Mouse (Mus musculus) midbrain, embryonic 12.5 days (tissue): Measurements from ENCODE around the gene Ces3a. TPM values are rescaled to one million over a fixed set of nuclear protein-coding genes. Genes with fewer than 3 reads are reported as not detected.

Source experiments
- ATAC-seq: fragments of 200-750 bp; cut with Nextera tagmentation; 2 replicates; pipeline ENCODE4 v1.8.0; 2017; ENCODE audit warnings: low read depth, moderate TSS enrichment, moderate library complexity; ENCODE audit not compliant: low FRiP score
- H3K27ac ChIP-seq: fragments of 300-500 bp; sonication (generic); replicated peaks from 2 replicates; pipeline ENCODE4 v1.5.1; 2016; ENCODE audit warnings: mild to moderate bottlenecking
- H3K27me3 ChIP-seq: fragments of 300-500 bp; sonication (generic); 2 replicates; pipeline ENCODE4 v1.6.1; 2016; ENCODE audit warnings: mild to moderate bottlenecking
- H3K36me3 ChIP-seq: fragments of 300-500 bp; sonication (generic); 2 replicates; pipeline ENCODE4 v1.6.1; 2016
- H3K4me1 ChIP-seq: fragments of 300-500 bp; sonication (generic); 2 replicates; pipeline ENCODE4 v1.6.1; 2016
- H3K4me2 ChIP-seq: fragments of 300-500 bp; sonication (generic); replicated peaks from 2 replicates; pipeline ENCODE4 v1.6.1; 2016; ENCODE audit warnings: mild to moderate bottlenecking, moderate library complexity
- H3K4me3 ChIP-seq: fragments of 300-500 bp; sonication (generic); 2 replicates; pipeline ENCODE4 v1.5.1; 2016; ENCODE audit warnings: mild to moderate bottlenecking
- H3K9ac ChIP-seq: fragments of 300-500 bp; sonication (generic); replicated peaks from 2 replicates; pipeline ENCODE4 v1.6.1; 2016; ENCODE audit warnings: mild to moderate bottlenecking, moderate library complexity
- H3K9me3 ChIP-seq: fragments of 300-500 bp; sonication (generic); 2 replicates; pipeline ENCODE4 v1.6.1; 2016; ENCODE audit warnings: mild to moderate bottlenecking
- WGBS: fragments of 180-500 bp; shearing (Covaris S2); methylation state at CpG from one replicate; pipeline ENCODE4 v1.1.7; 2016; 5-methylcytosine and 5-hydroxymethylcytosine counted together
- polyA plus RNA-seq: library from polyadenylated mRNA; unstranded; fragments of >200 nt; fragmentation: Nextera tagmentation; extraction: Ambion mirVana; gene quantifications from 2 replicates; pipeline ENCODE4 v1.2.1, GENCODE M21; 2016

Ces3a gene
- polyA plus RNA-seq: not detected in 2 replicates

DNA sequence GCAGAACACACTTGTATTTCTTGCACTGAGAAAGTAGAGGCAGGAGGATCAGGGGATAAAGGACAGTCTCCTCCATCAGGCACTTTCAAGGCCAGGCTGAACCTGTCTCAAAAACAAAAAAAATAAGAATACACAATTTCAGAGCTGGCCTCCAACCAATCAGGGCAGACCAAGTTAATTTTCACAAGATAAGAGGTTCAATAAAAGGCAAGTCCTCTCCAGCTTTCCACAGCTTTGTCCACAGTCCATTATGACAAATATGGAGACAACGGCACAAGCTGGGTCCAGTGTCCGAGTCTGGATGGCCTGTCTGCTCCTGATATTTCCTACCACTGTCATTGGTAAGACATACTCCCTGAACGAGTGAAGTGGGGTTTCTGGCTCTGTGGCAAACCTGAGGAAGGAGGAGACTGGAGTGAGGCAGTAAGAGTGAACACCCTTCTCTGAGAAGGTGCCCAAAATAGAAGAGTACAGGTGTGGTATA, at the start of gene Ces3a:
Ces3a (plus strand) TSS at position 231 of the 484 bp plus-strand sequence.
- WGBS: 81% methylated on average over 3 of the region's 3 CpGs
- no peak within 1 kb of the TSS for H3K4me3 ChIP-seq
- no peak within 1 kb of the TSS for H3K27ac ChIP-seq
- no peak for ATAC-seq
- H3K27me3 ChIP-seq: no peaks in the 10 kb centered on the region
- no peak within 1 kb of the TSS for H3K4me2 ChIP-seq
- no peaks in the 10 kb centered on the region for H3K9me3 ChIP-seq
- H3K9ac ChIP-seq: no peak within 1 kb of the TSS
- no peaks in the 10 kb centered on the region for H3K4me1 ChIP-seq
- H3K36me3 ChIP-seq: no peaks in the 10 kb centered on the region

DNA sequence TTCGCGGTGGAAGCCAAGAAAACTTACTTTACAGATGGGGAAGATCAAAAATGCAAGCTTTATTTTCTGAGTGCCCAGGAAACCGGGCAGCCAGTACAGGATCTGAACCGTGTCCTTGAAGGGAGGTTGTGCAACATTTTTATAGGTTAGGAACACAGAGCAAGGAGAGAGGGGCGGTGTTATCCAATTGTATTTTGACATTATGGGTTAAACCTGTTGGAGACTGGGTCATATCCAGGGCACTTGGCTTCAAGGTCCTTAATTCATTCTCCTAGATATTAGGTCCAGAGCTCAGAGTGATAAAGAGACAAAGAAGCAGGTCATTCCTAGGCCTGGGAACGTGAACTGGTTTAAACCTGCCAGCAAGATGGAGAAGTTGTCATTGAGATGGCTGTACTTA, 49.2 kb upstream of the Ces3a start:
- H3K27ac ChIP-seq: no peak overlapping the region
- H3K4me1 ChIP-seq: no peaks in the 10 kb centered on the region
- no peaks in the 10 kb centered on the region for H3K9me3 ChIP-seq
- H3K36me3 ChIP-seq: no peaks in the 10 kb centered on the region
- H3K9ac ChIP-seq: no peak overlapping the region
- no peak overlapping the region for H3K4me3 ChIP-seq
- H3K27me3 ChIP-seq: no peaks in the 10 kb centered on the region
- 83% methylated on average over 6 of the region's 6 CpGs for WGBS
- H3K4me2 ChIP-seq: no peak overlapping the region
- no peak for ATAC-seq

DNA sequence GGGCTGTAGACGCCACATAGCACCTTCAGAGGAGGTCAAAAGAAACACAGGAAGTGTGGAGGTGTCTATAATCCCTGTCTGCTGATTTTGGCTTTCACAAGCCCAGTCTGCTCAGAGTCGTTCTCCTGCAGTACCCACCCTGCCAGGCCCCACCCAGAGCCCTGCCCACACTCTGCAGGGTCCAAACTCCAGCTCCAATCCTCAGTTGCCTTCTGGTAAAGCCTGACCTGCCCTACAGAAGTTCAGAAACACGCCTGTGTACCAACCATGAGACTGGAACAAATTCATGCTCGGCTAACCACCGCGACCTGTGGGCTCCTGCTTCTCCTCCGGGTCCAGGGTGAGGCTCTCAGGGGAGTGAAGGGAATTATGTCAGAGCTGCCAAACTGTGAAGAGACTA, 47.8 kb upstream of the Ces3a start, which contains the start of gene Ces2h:
Ces2h (plus strand) TSS at position 268 of the 400 bp plus-strand sequence.
- ATAC-seq: no peak
- Histone ChIP-seq H3K9ac (no peak within 1 kb of the TSS), H3K9me3 (no peaks in the 10 kb centered on the region), H3K36me3 (no peaks in the 10 kb centered on the region), H3K27me3 (no peaks in the 10 kb centered on the region), H3K4me3 (no peak within 1 kb of the TSS), H3K4me1 (no peaks in the 10 kb centered on the region), H3K4me2 (no peak within 1 kb of the TSS), H3K27ac (no peak within 1 kb of the TSS)
- 85% methylated on average over 7 of the region's 7 CpGs for WGBS

GRCm38 (mm10) chr8:105010000-105010399, 38.4 kb upstream of the Ces3a start:
- 85% methylated on average over 2 of the region's 2 CpGs for WGBS
- H3K27me3 ChIP-seq: no peaks in the 10 kb centered on the region
- ATAC-seq: no peak
- H3K4me3 ChIP-seq: no peak overlapping the region
- no peak overlapping the region for H3K4me2 ChIP-seq
- no peaks in the 10 kb centered on the region for H3K9me3 ChIP-seq
- H3K27ac ChIP-seq: no peak overlapping the region
- no peaks in the 10 kb centered on the region for H3K36me3 ChIP-seq
- no peaks in the 10 kb centered on the region for H3K4me1 ChIP-seq
- H3K9ac ChIP-seq: no peak overlapping the region

DNA sequence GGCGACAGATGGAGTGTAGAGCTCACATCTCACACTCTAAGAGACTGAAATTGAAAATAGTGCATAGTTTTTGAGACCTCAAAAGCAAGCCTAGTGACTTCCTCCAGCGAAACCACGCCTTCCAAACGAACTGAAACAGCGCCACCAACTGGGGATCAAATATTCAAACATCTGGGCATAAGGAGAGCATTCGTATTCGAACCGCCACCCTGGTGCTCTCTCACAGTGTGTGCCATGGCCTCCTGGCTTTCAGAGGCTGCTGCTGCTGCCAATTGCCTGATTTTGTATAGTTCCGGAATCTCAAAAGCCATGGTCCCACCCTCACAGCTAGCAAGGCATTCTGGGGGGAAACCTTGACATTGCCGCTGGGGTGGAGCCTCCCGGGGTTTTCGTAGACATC, 37.3 kb upstream of the Ces3a start:
- 78% methylated on average over 12 of the region's 12 CpGs for WGBS

GRCm38 (mm10) chr8:105014391-105014790, 34.0 kb upstream of the Ces3a start:
- no peak for ATAC-seq
- Histone ChIP-seq H3K4me1 (no peaks in the 10 kb centered on the region), H3K9me3 (no peaks in the 10 kb centered on the region), H3K36me3 (no peaks in the 10 kb centered on the region), H3K27me3 (no peaks in the 10 kb centered on the region), H3K4me3 (no peak overlapping the region), H3K9ac (no peak overlapping the region), H3K27ac (no peak overlapping the region), H3K4me2 (no peak overlapping the region)
- WGBS: 92% methylated on average over 5 of the region's 5 CpGs

More for the DNA sequence above, 37.3 kb upstream of the Ces3a start:
- Histone ChIP-seq H3K4me3 (no peak overlapping the region), H3K9ac (no peak overlapping the region), H3K4me2 (no peak overlapping the region), H3K4me1 (no peaks in the 10 kb centered on the region), H3K27me3 (no peaks in the 10 kb centered on the region), H3K36me3 (no peaks in the 10 kb centered on the region), H3K9me3 (no peaks in the 10 kb centered on the region), H3K27ac (no peak overlapping the region)
- ATAC-seq: no peak

GRCm38 (mm10) chr8:105021954-105022353, 26.4 kb upstream of the Ces3a start:
- Histone ChIP-seq H3K4me2 (no peak overlapping the region), H3K4me1 (no peaks in the 10 kb centered on the region), H3K9me3 (no peaks in the 10 kb centered on the region), H3K9ac (no peak overlapping the region), H3K27me3 (no peaks in the 10 kb centered on the region), H3K4me3 (no peak overlapping the region), H3K27ac (no peak overlapping the region), H3K36me3 (no peaks in the 10 kb centered on the region)
- no peak for ATAC-seq
- 85% methylated on average over 1 of the region's 1 CpGs for WGBS

- H3K4me3 ChIP-seq: no peak overlapping the region
- no peak for ATAC-seq
- H3K36me3 ChIP-seq: no peaks in the 10 kb centered on the region
- H3K9me3 ChIP-seq: no peaks in the 10 kb centered on the region
- H3K4me2 ChIP-seq: no peak overlapping the region
- no peak overlapping the region for H3K9ac ChIP-seq
- H3K4me1 ChIP-seq: no peaks in the 10 kb centered on the region
- no peaks in the 10 kb centered on the region for H3K27me3 ChIP-seq
- H3K27ac ChIP-seq: no peak overlapping the region
- WGBS: 62% methylated on average over 1 of the region's 1 CpGs
These were observed 25.3 kb upstream of the Ces3a start for GRCm38 (mm10) chr8:105023087-105023486.

GRCm38 (mm10) chr8:105025050-105025449, 23.4 kb upstream of the Ces3a start:
- no peaks in the 10 kb centered on the region for H3K4me1 ChIP-seq
- no peaks in the 10 kb centered on the region for H3K27me3 ChIP-seq
- no peaks in the 10 kb centered on the region for H3K36me3 ChIP-seq
- 68% methylated on average over 2 of the region's 2 CpGs for WGBS
- ATAC-seq: no peak
- H3K4me3 ChIP-seq: no peak overlapping the region
- H3K9ac ChIP-seq: no peak overlapping the region
- H3K27ac ChIP-seq: no peak overlapping the region
- no peaks in the 10 kb centered on the region for H3K9me3 ChIP-seq
- H3K4me2 ChIP-seq: no peak overlapping the region

DNA sequence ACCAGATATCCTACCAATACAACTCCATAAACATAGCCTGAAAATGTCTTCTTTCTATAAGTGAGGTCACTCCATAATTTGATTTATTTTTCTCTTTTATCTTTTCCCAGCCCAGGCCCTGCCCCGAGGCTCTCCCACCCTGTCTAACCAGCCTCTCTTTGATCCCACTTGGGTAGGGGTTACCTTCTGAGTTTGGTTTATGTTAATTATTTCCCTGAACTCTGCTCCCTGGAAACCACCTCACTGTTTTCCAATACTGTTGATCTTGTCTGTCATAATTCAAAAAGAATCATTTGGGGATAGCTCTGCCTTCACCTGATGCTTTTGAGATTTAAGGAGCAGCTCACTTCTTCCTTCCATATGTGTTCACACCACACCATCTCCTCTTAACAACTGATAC, 4.9 kb upstream of the Ces3a start:
- 79% methylated on average over 1 of the region's 1 CpGs for WGBS
- ATAC-seq: no peak
- no peaks in the 10 kb centered on the region for H3K27me3 ChIP-seq
- no peaks in the 10 kb centered on the region for H3K9me3 ChIP-seq
- H3K9ac ChIP-seq: no peak overlapping the region
- no peaks in the 10 kb centered on the region for H3K36me3 ChIP-seq
- H3K27ac ChIP-seq: no peak overlapping the region
- H3K4me2 ChIP-seq: no peak overlapping the region
- no peak overlapping the region for H3K4me3 ChIP-seq
- no peaks in the 10 kb centered on the region for H3K4me1 ChIP-seq

GRCm38 (mm10) chr8:105045824-105046401, 2.5 kb upstream of the Ces3a start:
- H3K36me3 ChIP-seq: no peaks in the 10 kb centered on the region
- H3K4me2 ChIP-seq: no peak overlapping the region
- no peak overlapping the region for H3K27ac ChIP-seq
- ATAC-seq: no peak
- H3K27me3 ChIP-seq: no peaks in the 10 kb centered on the region
- no peak overlapping the region for H3K4me3 ChIP-seq
- WGBS: 88% methylated on average over 3 of the region's 3 CpGs
- H3K4me1 ChIP-seq: no peaks in the 10 kb centered on the region
- H3K9me3 ChIP-seq: no peaks in the 10 kb centered on the region
- no peak overlapping the region for H3K9ac ChIP-seq

- H3K9me3 ChIP-seq: no peaks in the 10 kb centered on the region
- H3K27me3 ChIP-seq: no peaks in the 10 kb centered on the region
- ATAC-seq: no peak
- no peak overlapping the region for H3K4me2 ChIP-seq
- H3K36me3 ChIP-seq: no peaks in the 10 kb centered on the region
- H3K9ac ChIP-seq: no peak overlapping the region
- WGBS: 92% methylated on average over 4 of the region's 4 CpGs
- H3K27ac ChIP-seq: no peak overlapping the region
- no peak overlapping the region for H3K4me3 ChIP-seq
- H3K4me1 ChIP-seq: no peaks in the 10 kb centered on the region
These were observed 7.8 kb downstream of the Ces3a start for GRCm38 (mm10) chr8:105056211-105056610.

DNA sequence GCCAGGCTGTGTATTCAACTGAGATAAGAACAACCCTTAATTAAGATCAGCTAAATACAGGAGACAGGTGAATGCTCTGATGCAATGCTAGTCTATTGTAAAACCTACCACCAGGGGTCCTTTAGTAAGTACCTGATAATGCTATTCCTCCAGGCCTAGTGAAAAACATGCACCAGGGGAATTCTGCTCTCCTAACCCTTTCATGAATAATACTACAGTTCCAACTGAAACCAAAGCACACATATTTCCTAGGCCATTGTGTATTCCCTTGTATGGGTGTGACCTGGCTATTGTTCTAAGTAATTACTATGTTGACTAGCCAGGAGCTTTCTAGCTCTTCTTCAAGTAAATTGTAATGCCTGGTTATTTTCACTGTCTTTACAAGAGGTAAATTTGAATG, 11.7 kb downstream of the Ces3a start:
- Histone ChIP-seq H3K36me3 (no peaks in the 10 kb centered on the region), H3K27ac (no peak overlapping the region), H3K9me3 (no peaks in the 10 kb centered on the region), H3K9ac (no peak overlapping the region), H3K27me3 (no peaks in the 10 kb centered on the region), H3K4me1 (no peaks in the 10 kb centered on the region), H3K4me2 (no peak overlapping the region), H3K4me3 (no peak overlapping the region)
- no peak for ATAC-seq
